Mouse (Mus musculus): ENCODE data around the gene Crxos. TPM values are rescaled to one million over a fixed set of nuclear protein-coding genes. Genes with fewer than 3 reads are reported as not detected.

The Crxos gene
- not detected in 2 replicates for polyA plus RNA-seq (2014; fragmentation: Nextera tagmentation; extraction: Ambion mirVana)

DNA sequence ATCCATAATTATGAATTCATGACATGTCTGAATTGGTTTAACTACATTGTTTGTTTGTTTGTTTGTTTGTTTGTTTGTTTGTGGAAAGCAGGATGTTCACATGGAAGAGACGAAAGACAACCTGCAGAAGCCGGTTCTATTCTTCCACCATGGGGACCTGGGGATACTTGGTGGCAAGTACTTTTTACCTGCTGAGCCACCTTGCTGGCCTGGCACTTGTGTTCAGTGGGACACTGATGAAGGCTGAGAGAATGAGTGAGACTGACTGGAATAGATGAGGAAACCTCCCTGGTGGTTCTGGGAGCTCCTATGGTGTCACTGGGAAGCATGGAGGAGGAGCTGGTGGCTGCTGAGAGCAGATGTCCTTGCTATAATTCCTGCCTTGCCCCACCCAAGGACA, at the start of gene Crxos:
Gene Crxos, plus strand, starts transcription at position 301 of the 400 bp plus-strand sequence.
- Histone ChIP-seq H3K9me3 (ENCODE audit: control insufficient read depth, low read length) (no peaks in the 10 kb centered on the region), H3K4me2 (ENCODE audit: low read depth, low read length) (no peak within 1 kb of the TSS), H3K9ac (ENCODE audit: low read depth, low read length) (no peak within 1 kb of the TSS), H3K4me1 (ENCODE audit: control insufficient read depth, insufficient read depth, low read length) (no peaks in the 10 kb centered on the region), H3K27me3 (replicated peaks; ENCODE audit: control insufficient read depth, insufficient read depth, low read length) (no peaks in the 10 kb centered on the region), H3K36me3 (ENCODE audit: control insufficient read depth, insufficient read depth, low read length) (no peaks in the 10 kb centered on the region), H3K27ac (replicated peaks; ENCODE audit: low read depth, low read length) (no peak within 1 kb of the TSS), H3K4me3 (ENCODE audit: low read depth, low read length) (no peak within 1 kb of the TSS)
- DNase-seq (ENCODE audit: low spot score) (no peak), ATAC-seq (ENCODE audit: low read depth) (no peak)
- 94% methylated on average over 2 of the region's 2 CpGs for WGBS

DNA sequence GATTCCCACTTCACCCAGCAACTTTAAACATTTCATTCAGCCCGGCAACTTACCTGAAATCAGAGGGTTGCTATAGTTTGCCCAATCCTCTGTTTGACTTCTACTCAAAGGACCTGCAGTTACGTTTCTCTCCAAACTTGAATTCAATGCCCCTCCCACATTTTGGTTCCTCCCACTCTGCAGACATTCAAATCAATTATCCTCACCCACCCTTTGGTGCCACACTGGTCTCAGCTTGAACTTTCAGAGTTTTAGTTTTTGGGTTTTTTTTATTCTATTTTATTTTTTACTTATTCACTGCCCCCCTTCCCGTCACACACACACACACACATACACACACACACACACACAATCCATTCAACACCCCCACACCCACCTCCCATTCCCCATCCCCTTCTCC, 42.8 kb upstream of the Crxos start, which contains the start of gene Obox6:
Gene Obox6, minus strand, starts transcription at position 101 of the 400 bp plus-strand sequence.
- no peak within 1 kb of the TSS for H3K27ac ChIP-seq (replicated peaks; ENCODE audit: low read depth, low read length)
- DNase-seq (ENCODE audit: low spot score) (no peak), ATAC-seq (ENCODE audit: low read depth) (no peak)
- H3K4me1 ChIP-seq (ENCODE audit: control insufficient read depth, insufficient read depth, low read length): no peaks in the 10 kb centered on the region
- no peak within 1 kb of the TSS for H3K4me2 ChIP-seq (ENCODE audit: low read depth, low read length)
- 92% methylated on average over 3 of the region's 3 CpGs for WGBS
- H3K4me3 ChIP-seq (ENCODE audit: low read depth, low read length): no peak within 1 kb of the TSS
- no peaks in the 10 kb centered on the region for H3K36me3 ChIP-seq (ENCODE audit: control insufficient read depth, insufficient read depth, low read length)
- no peak within 1 kb of the TSS for H3K9ac ChIP-seq (ENCODE audit: low read depth, low read length)
- H3K27me3 ChIP-seq (replicated peaks; ENCODE audit: control insufficient read depth, insufficient read depth, low read length): no peaks in the 10 kb centered on the region
- H3K9me3 ChIP-seq (ENCODE audit: control insufficient read depth, low read length): peaks cover 11% of the 10 kb centered on the region; the same call in 1 of the 2 replicates

DNA sequence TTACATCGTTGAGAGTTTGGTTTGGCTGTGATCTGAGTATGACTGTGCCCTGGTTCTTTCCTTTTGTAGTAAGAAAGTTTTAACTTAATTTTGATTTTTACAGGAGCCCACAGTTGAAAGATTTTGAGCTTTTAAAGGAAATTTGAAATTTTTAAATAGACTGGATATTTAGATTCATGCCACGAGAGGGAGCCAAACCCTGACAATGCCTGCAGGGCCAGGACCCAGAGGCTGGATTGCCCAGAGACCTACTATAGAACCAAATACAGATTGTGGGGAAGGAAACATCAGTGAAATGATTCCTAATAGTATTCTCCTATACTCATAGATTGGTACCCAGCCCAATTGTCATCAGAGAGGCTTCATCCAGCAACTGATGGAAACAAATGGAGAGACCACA, 22.8 kb upstream of the Crxos start:
- Histone ChIP-seq H3K36me3 (ENCODE audit: control insufficient read depth, insufficient read depth, low read length) (no peaks in the 10 kb centered on the region), H3K4me3 (ENCODE audit: low read depth, low read length) (no peak overlapping the region), H3K9me3 (ENCODE audit: control insufficient read depth, low read length) (no peaks in the 10 kb centered on the region), H3K27me3 (replicated peaks; ENCODE audit: control insufficient read depth, insufficient read depth, low read length) (no peaks in the 10 kb centered on the region), H3K9ac (ENCODE audit: low read depth, low read length) (no peak overlapping the region), H3K4me2 (ENCODE audit: low read depth, low read length) (no peak overlapping the region), H3K27ac (replicated peaks; ENCODE audit: low read depth, low read length) (no peak overlapping the region), H3K4me1 (ENCODE audit: control insufficient read depth, insufficient read depth, low read length) (no peaks in the 10 kb centered on the region)
- WGBS: 38% methylated on average over 2 of the region's 2 CpGs
- DNase-seq (ENCODE audit: low spot score): peak; percentile 8
- ATAC-seq (ENCODE audit: low read depth): no peak

DNA sequence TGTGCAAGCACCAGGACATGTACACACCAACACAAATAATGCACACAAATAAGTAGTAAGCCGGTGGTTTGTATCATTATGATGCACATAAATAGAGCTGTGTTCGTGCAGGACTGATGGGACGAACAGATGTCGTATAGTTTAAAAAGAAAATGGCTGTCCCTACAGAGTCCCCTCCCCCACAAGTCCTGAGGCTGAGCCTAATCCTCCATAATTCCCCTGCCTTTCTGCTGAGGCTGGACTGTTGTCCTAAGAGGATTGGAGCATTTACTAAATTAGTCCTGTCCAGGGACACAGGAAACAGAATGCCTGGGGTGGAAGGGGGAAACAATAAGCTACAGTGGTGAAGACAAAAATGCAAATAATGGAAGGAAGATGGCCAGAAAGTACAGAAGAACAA, 18.3 kb upstream of the Crxos start:
- no peak overlapping the region for H3K4me3 ChIP-seq (ENCODE audit: low read depth, low read length)
- ATAC-seq (ENCODE audit: low read depth): no peak
- WGBS: 59% methylated on average over 4 of the region's 4 CpGs
- no peaks in the 10 kb centered on the region for H3K36me3 ChIP-seq (ENCODE audit: control insufficient read depth, insufficient read depth, low read length)
- H3K27ac ChIP-seq (replicated peaks; ENCODE audit: low read depth, low read length): no peak overlapping the region
- DNase-seq (ENCODE audit: low spot score): no peak
- H3K9me3 ChIP-seq (ENCODE audit: control insufficient read depth, low read length): no peaks in the 10 kb centered on the region
- no peaks in the 10 kb centered on the region for H3K4me1 ChIP-seq (ENCODE audit: control insufficient read depth, insufficient read depth, low read length)
- no peaks in the 10 kb centered on the region for H3K27me3 ChIP-seq (replicated peaks; ENCODE audit: control insufficient read depth, insufficient read depth, low read length)
- no peak overlapping the region for H3K9ac ChIP-seq (ENCODE audit: low read depth, low read length)
- H3K4me2 ChIP-seq (ENCODE audit: low read depth, low read length): no peak overlapping the region

DNA sequence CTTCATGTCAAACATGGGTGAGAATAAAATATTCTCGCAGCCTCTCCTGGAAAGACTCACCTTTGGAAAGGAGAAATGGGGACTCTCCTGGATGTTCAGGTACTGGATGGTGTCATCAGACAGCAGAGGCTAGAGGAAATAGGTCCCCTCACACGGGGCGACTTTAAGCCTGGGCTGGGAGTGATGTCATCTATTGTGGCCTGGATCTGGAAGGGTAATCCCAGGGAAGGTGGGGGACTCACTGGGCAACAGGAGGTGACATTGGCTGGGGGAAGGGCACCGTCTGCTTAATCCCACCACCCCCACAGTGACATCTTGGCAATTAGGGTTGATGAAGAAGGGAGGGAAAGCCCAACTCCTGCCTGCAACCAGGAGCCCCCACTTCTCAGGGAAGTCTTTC, 2.7 kb upstream of the Crxos start, which contains the start of gene Crx:
Gene Crx, minus strand, starts transcription at position 213 of the 400 bp plus-strand sequence.
- H3K4me3 ChIP-seq (ENCODE audit: low read depth, low read length): no peak within 1 kb of the TSS

DNA sequence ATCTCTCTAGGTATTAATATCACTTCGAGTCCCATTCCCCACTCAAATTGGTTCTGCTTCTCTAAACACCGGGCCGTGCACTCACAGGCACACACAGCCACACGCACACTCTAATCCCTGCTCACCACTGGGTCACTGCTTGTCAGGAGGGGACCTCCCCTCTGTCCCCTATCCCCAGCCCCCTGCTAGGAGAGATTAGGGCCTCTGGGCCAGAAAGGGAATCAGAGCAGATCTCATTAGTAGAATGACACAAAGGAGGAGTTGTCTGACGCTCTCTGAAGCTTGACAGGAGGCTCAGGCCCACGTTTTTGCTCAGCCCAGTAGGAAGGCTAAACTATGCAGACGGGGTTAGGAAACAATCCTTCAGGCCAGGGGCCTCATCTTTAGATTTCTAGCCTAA, 1.0 kb upstream of the Crxos start:
- peak; percentile 9 for DNase-seq (ENCODE audit: low spot score)
- no peak overlapping the region for H3K4me3 ChIP-seq (ENCODE audit: low read depth, low read length)
- H3K9ac ChIP-seq (ENCODE audit: low read depth, low read length): no peak overlapping the region
- H3K4me2 ChIP-seq (ENCODE audit: low read depth, low read length): no peak overlapping the region
- H3K27me3 ChIP-seq (replicated peaks; ENCODE audit: control insufficient read depth, insufficient read depth, low read length): no peaks in the 10 kb centered on the region
- no peaks in the 10 kb centered on the region for H3K9me3 ChIP-seq (ENCODE audit: control insufficient read depth, low read length)
- no peaks in the 10 kb centered on the region for H3K36me3 ChIP-seq (ENCODE audit: control insufficient read depth, insufficient read depth, low read length)
- WGBS: 11% methylated on average over 7 of the region's 7 CpGs
- H3K4me1 ChIP-seq (ENCODE audit: control insufficient read depth, insufficient read depth, low read length): no peaks in the 10 kb centered on the region
- peak; percentile 47; the same call in 1 of the 2 replicates for ATAC-seq (ENCODE audit: low read depth)
- H3K27ac ChIP-seq (replicated peaks; ENCODE audit: low read depth, low read length): no peak overlapping the region

More for the DNA sequence above, 2.7 kb upstream of the Crxos start, which contains the start of gene Crx:
- no peak within 1 kb of the TSS for H3K9ac ChIP-seq (ENCODE audit: low read depth, low read length)
- H3K27ac ChIP-seq (replicated peaks; ENCODE audit: low read depth, low read length): no peak within 1 kb of the TSS
- no peak for ATAC-seq (ENCODE audit: low read depth)
- WGBS: 30% methylated on average over 4 of the region's 4 CpGs
- H3K4me1 ChIP-seq (ENCODE audit: control insufficient read depth, insufficient read depth, low read length): no peaks in the 10 kb centered on the region
- DNase-seq (ENCODE audit: low spot score): no peak
- no peaks in the 10 kb centered on the region for H3K36me3 ChIP-seq (ENCODE audit: control insufficient read depth, insufficient read depth, low read length)
- no peaks in the 10 kb centered on the region for H3K27me3 ChIP-seq (replicated peaks; ENCODE audit: control insufficient read depth, insufficient read depth, low read length)
- no peaks in the 10 kb centered on the region for H3K9me3 ChIP-seq (ENCODE audit: control insufficient read depth, low read length)
- H3K4me2 ChIP-seq (ENCODE audit: low read depth, low read length): no peak within 1 kb of the TSS

DNA sequence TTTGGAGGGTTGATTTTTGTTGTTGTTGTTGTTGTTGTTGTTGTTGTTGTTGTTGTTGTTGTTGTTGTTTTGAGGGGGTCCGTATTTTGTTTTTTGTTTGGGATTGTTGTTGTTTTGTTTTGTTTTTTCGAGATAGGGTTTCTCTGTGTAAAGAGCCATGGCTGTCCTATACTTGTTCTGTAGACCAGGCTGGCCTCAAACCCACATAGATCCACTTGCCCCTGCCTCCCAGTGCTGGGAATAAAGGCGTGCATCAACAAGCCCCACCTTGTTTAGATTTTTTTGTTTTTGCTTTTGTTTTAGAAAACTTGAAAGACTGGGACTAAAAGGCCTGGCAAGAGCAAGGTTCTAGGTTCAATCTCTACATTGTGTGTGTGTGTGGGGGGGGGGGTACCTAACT, 586 bp upstream of the Crxos start:
- WGBS: 60% methylated on average over 3 of the region's 3 CpGs
- no peak overlapping the region for H3K27ac ChIP-seq (replicated peaks; ENCODE audit: low read depth, low read length)
- H3K4me2 ChIP-seq (ENCODE audit: low read depth, low read length): no peak overlapping the region
- no peaks in the 10 kb centered on the region for H3K36me3 ChIP-seq (ENCODE audit: control insufficient read depth, insufficient read depth, low read length)
- no peak overlapping the region for H3K4me3 ChIP-seq (ENCODE audit: low read depth, low read length)
- no peaks in the 10 kb centered on the region for H3K9me3 ChIP-seq (ENCODE audit: control insufficient read depth, low read length)
- ATAC-seq (ENCODE audit: low read depth): no peak
- H3K27me3 ChIP-seq (replicated peaks; ENCODE audit: control insufficient read depth, insufficient read depth, low read length): no peaks in the 10 kb centered on the region
- DNase-seq (ENCODE audit: low spot score): no peak
- H3K9ac ChIP-seq (ENCODE audit: low read depth, low read length): no peak overlapping the region
- H3K4me1 ChIP-seq (ENCODE audit: control insufficient read depth, insufficient read depth, low read length): no peaks in the 10 kb centered on the region

DNA sequence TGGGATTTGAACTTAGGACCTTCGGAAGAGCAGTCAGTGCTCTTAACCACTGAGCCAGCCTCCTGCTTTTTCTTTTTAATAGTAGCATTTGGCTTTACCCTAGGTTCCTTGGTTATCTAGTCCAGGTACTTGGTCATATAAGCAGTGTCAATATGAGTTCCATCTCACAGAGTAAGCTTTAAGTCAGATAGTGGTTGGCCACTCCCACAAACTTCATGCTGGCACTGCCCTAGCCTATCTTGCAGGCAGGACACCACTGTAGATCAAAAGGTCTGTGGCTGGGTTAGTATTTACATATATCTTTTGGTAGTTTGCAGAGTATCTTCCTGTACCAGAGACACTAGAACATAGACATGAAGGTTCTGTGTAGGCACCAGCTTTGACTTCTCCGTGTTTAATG, 1.7 kb downstream of the Crxos start:
- no peaks in the 10 kb centered on the region for H3K27me3 ChIP-seq (replicated peaks; ENCODE audit: control insufficient read depth, insufficient read depth, low read length)
- H3K27ac ChIP-seq (replicated peaks; ENCODE audit: low read depth, low read length): no peak overlapping the region
- H3K9ac ChIP-seq (ENCODE audit: low read depth, low read length): no peak overlapping the region
- no peak for DNase-seq (ENCODE audit: low spot score)
- H3K4me1 ChIP-seq (ENCODE audit: control insufficient read depth, insufficient read depth, low read length): no peaks in the 10 kb centered on the region
- H3K4me2 ChIP-seq (ENCODE audit: low read depth, low read length): no peak overlapping the region
- ATAC-seq (ENCODE audit: low read depth): no peak
- WGBS: 85% methylated on average over 2 of the region's 2 CpGs
- no peaks in the 10 kb centered on the region for H3K9me3 ChIP-seq (ENCODE audit: control insufficient read depth, low read length)
- no peak overlapping the region for H3K4me3 ChIP-seq (ENCODE audit: low read depth, low read length)
- H3K36me3 ChIP-seq (ENCODE audit: control insufficient read depth, insufficient read depth, low read length): no peaks in the 10 kb centered on the region

DNA sequence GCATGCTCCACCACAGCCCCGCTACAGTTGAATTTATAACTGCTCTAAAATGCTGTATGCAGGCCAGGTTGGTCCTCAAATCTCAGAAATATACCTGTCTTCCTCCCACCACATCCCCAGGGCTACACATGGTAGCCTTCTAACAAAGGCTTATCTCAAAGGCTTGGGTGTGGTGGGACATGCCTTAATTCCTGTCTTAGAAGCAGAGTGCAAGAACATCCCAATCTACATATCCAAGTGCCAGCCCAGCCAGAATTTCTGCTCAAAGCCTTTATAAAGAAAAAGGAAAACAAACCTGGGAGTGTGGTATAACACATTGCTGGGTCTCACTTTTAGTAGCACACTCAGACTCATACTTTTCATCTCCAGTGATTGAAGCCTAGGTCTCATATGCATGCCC, 11.8 kb downstream of the Crxos start:
- Histone ChIP-seq H3K9ac (ENCODE audit: low read depth, low read length) (no peak overlapping the region), H3K36me3 (ENCODE audit: control insufficient read depth, insufficient read depth, low read length) (no peaks in the 10 kb centered on the region), H3K27ac (replicated peaks; ENCODE audit: low read depth, low read length) (no peak overlapping the region), H3K4me3 (ENCODE audit: low read depth, low read length) (no peak overlapping the region), H3K4me2 (ENCODE audit: low read depth, low read length) (no peak overlapping the region), H3K9me3 (ENCODE audit: control insufficient read depth, low read length) (no peaks in the 10 kb centered on the region), H3K4me1 (ENCODE audit: control insufficient read depth, insufficient read depth, low read length) (no peaks in the 10 kb centered on the region), H3K27me3 (replicated peaks; ENCODE audit: control insufficient read depth, insufficient read depth, low read length) (no peaks in the 10 kb centered on the region)
- DNase-seq (ENCODE audit: low spot score) (no peak), ATAC-seq (ENCODE audit: low read depth) (no peak)
- 76% methylated on average over 1 of the region's 1 CpGs for WGBS
